Mouse (Mus musculus) limb, embryonic 12.5 days (tissue): Measurements from ENCODE around the gene Nkx6-2. TPM values are rescaled to one million over a fixed set of nuclear protein-coding genes. Genes with fewer than 3 reads are reported as not detected.

Experiments used
- ATAC-seq: fragments of 200-750 bp; cut with Nextera tagmentation; 2 replicates; pipeline ENCODE4 v1.8.0; 2017; ENCODE audit warnings: low read depth, moderate TSS enrichment; ENCODE audit not compliant: insufficient number of reproducible peaks, insufficient read depth, low FRiP score, low TSS enrichment
- H3K27ac ChIP-seq: fragments of 300-500 bp; sonication (generic); 2 replicates; pipeline ENCODE4 v1.5.1; 2016; ENCODE audit warnings: mild to moderate bottlenecking, moderate library complexity
- H3K27me3 ChIP-seq: fragments of 300-500 bp; sonication (generic); 2 replicates; pipeline ENCODE4 v1.6.1; 2016; ENCODE audit warnings: mild to moderate bottlenecking, moderate library complexity
- H3K36me3 ChIP-seq: fragments of 300-500 bp; sonication (generic); 2 replicates; pipeline ENCODE4 v1.6.1; 2016; ENCODE audit warnings: mild to moderate bottlenecking, moderate library complexity
- H3K4me1 ChIP-seq: fragments of 300-500 bp; sonication (generic); replicated peaks from 2 replicates; pipeline ENCODE4 v1.6.1; 2016
- H3K4me2 ChIP-seq: fragments of 300-500 bp; sonication (generic); 2 replicates; pipeline ENCODE4 v1.6.1; 2016; ENCODE audit warnings: mild to moderate bottlenecking, moderate library complexity
- H3K4me3 ChIP-seq: fragments of 300-500 bp; sonication (generic); replicated peaks from 2 replicates; pipeline ENCODE4 v1.5.1; 2016; ENCODE audit warnings: mild to moderate bottlenecking
- H3K9ac ChIP-seq: fragments of 300-500 bp; sonication (generic); replicated peaks from 2 replicates; pipeline ENCODE4 v1.6.1; 2016; ENCODE audit warnings: mild to moderate bottlenecking, moderate library complexity
- H3K9me3 ChIP-seq: fragments of 300-500 bp; sonication (generic); 2 replicates; pipeline ENCODE4 v1.6.1; 2016; ENCODE audit warnings: mild to moderate bottlenecking, moderate library complexity
- WGBS: fragments of 180-500 bp; shearing (Covaris S2); methylation state at CpG from one replicate; pipeline ENCODE4 v1.1.7; 2016; 5-methylcytosine and 5-hydroxymethylcytosine counted together
- polyA plus RNA-seq: library from polyadenylated mRNA; unstranded; fragments of >200 nt; fragmentation: Nextera tagmentation; extraction: Ambion mirVana; gene quantifications from 2 replicates; pipeline ENCODE4 v1.2.1, GENCODE M21; 2016

Gene Nkx6-2
- polyA plus RNA-seq, 1 experiment from 2014 or later, result not detected

GRCm38 (mm10) chr7:139565998-139566397, 16.6 kb downstream of the Nkx6-2 start:
- Histone ChIP-seq H3K4me3 (no peak overlapping the region), H3K9me3 (no peaks in the 10 kb centered on the region), H3K4me2 (no peak overlapping the region), H3K4me1 (no peaks in the 10 kb centered on the region), H3K36me3 (peaks cover 21% of the 10 kb centered on the region; the same call in 1 of the 2 replicates), H3K9ac (no peak overlapping the region), H3K27ac (no peak overlapping the region), H3K27me3 (no peaks in the 10 kb centered on the region)
- WGBS, result 89% methylated on average over 6 of the region's 6 CpGs
- no peak for ATAC-seq

- no peaks in the 10 kb centered on the region for H3K9me3 ChIP-seq
- no peaks in the 10 kb centered on the region for H3K27me3 ChIP-seq
- H3K4me1 ChIP-seq, result no peaks in the 10 kb centered on the region
- H3K36me3 ChIP-seq, result peaks cover 29% of the 10 kb centered on the region; the same call in 1 of the 2 replicates
- no peak overlapping the region for H3K4me2 ChIP-seq
- WGBS, result 84% methylated on average over 2 of the region's 2 CpGs
- no peak for ATAC-seq
- H3K9ac ChIP-seq, result no peak overlapping the region
- no peak overlapping the region for H3K27ac ChIP-seq
- H3K4me3 ChIP-seq, result no peak overlapping the region
Measured at GRCm38 (mm10) chr7:139564161-139564560, 18.4 kb downstream of the Nkx6-2 start.

- Histone ChIP-seq H3K27ac (no peak overlapping the region), H3K9me3 (no peaks in the 10 kb centered on the region), H3K4me3 (no peak overlapping the region), H3K36me3 (peaks cover 31% of the 10 kb centered on the region), H3K9ac (no peak overlapping the region), H3K4me2 (no peak overlapping the region), H3K4me1 (no peaks in the 10 kb centered on the region), H3K27me3 (no peaks in the 10 kb centered on the region)
- no peak for ATAC-seq
- 73% methylated on average over 4 of the region's 4 CpGs for WGBS
Measured at GRCm38 (mm10) chr7:139563425-139563824, 19.2 kb downstream of the Nkx6-2 start.

- no peak for ATAC-seq
Measured at GRCm38 (mm10) chr7:139559659-139560058, 22.9 kb downstream of the Nkx6-2 start.

GRCm38 (mm10) chr7:139556746-139557526, 25.7 kb downstream of the Nkx6-2 start:
- Histone ChIP-seq H3K36me3 (peaks cover 12% of the 10 kb centered on the region), H3K4me2 (no peak overlapping the region), H3K9ac (no peak overlapping the region), H3K9me3 (no peaks in the 10 kb centered on the region), H3K4me1 (no peaks in the 10 kb centered on the region), H3K27ac (no peak overlapping the region), H3K27me3 (no peaks in the 10 kb centered on the region), H3K4me3 (no peak overlapping the region)
- no peak for ATAC-seq
- 40% methylated on average over 10 of the region's 10 CpGs for WGBS

More at GRCm38 (mm10) chr7:139559659-139560058, 22.9 kb downstream of the Nkx6-2 start:
- Histone ChIP-seq H3K9me3 (no peaks in the 10 kb centered on the region), H3K36me3 (peaks cover 13% of the 10 kb centered on the region), H3K4me3 (no peak overlapping the region), H3K9ac (no peak overlapping the region), H3K27me3 (no peaks in the 10 kb centered on the region), H3K4me2 (no peak overlapping the region), H3K4me1 (no peaks in the 10 kb centered on the region), H3K27ac (no peak overlapping the region)
- 90% methylated on average over 10 of the region's 10 CpGs for WGBS

- no peaks in the 10 kb centered on the region for H3K4me1 ChIP-seq
- H3K27ac ChIP-seq, result no peak overlapping the region
- 71% methylated on average over 5 of the region's 5 CpGs for WGBS
- no peak for ATAC-seq
- H3K27me3 ChIP-seq, result no peaks in the 10 kb centered on the region
- H3K9ac ChIP-seq, result no peak overlapping the region
- no peak overlapping the region for H3K4me3 ChIP-seq
- no peaks in the 10 kb centered on the region for H3K9me3 ChIP-seq
- H3K4me2 ChIP-seq, result no peak overlapping the region
- peaks cover 12% of the 10 kb centered on the region for H3K36me3 ChIP-seq
Measured at GRCm38 (mm10) chr7:139556331-139556730, 26.3 kb downstream of the Nkx6-2 start.

GRCm38 (mm10) chr7:139551519-139551918, 31.1 kb downstream of the Nkx6-2 start:
- Histone ChIP-seq H3K27ac (no peak overlapping the region), H3K9me3 (no peaks in the 10 kb centered on the region), H3K4me1 (no peaks in the 10 kb centered on the region), H3K36me3 (no peaks in the 10 kb centered on the region), H3K4me2 (no peak overlapping the region), H3K9ac (no peak overlapping the region), H3K4me3 (no peak overlapping the region), H3K27me3 (no peaks in the 10 kb centered on the region)
- no peak for ATAC-seq
- 95% methylated on average over 2 of the region's 2 CpGs for WGBS

GRCm38 (mm10) chr7:139550086-139550783, 32.4 kb downstream of the Nkx6-2 start:
- H3K27me3 ChIP-seq, result no peaks in the 10 kb centered on the region
- peaks cover 3% of the 10 kb centered on the region for H3K4me1 ChIP-seq
- ATAC-seq, result no peak
- WGBS, result 86% methylated on average over 3 of the region's 3 CpGs
- no peak overlapping the region for H3K27ac ChIP-seq
- no peaks in the 10 kb centered on the region for H3K9me3 ChIP-seq
- H3K4me3 ChIP-seq, result no peak overlapping the region
- no peak overlapping the region for H3K4me2 ChIP-seq
- no peak overlapping the region for H3K9ac ChIP-seq
- no peaks in the 10 kb centered on the region for H3K36me3 ChIP-seq

GRCm38 (mm10) chr7:139547325-139547724, 35.3 kb downstream of the Nkx6-2 start:
- ATAC-seq, result no peak
- peaks cover 10% of the 10 kb centered on the region for H3K4me1 ChIP-seq

GRCm38 (mm10) chr7:139544706-139545625, 37.6 kb downstream of the Nkx6-2 start:
- Histone ChIP-seq H3K4me1 (peaks cover 10% of the 10 kb centered on the region), H3K4me2 (no peak overlapping the region), H3K9me3 (no peaks in the 10 kb centered on the region), H3K27ac (no peak overlapping the region), H3K27me3 (no peaks in the 10 kb centered on the region), H3K9ac (no peak overlapping the region), H3K36me3 (peaks cover 17% of the 10 kb centered on the region; the same call in 1 of the 2 replicates), H3K4me3 (no peak overlapping the region)
- ATAC-seq, result no peak
- WGBS, result 71% methylated on average over 12 of the region's 12 CpGs

More at GRCm38 (mm10) chr7:139547325-139547724, 35.3 kb downstream of the Nkx6-2 start:
- no peaks in the 10 kb centered on the region for H3K27me3 ChIP-seq
- peaks cover 9% of the 10 kb centered on the region; the same call in 1 of the 2 replicates for H3K36me3 ChIP-seq
- no peak overlapping the region for H3K9ac ChIP-seq
- no peaks in the 10 kb centered on the region for H3K9me3 ChIP-seq
- 92% methylated on average over 2 of the region's 2 CpGs for whole genome bisulfite sequencing
- no peak overlapping the region for H3K4me3 ChIP-seq
- H3K27ac ChIP-seq, result no peak overlapping the region
- no peak overlapping the region for H3K4me2 ChIP-seq

- H3K4me1 ChIP-seq, result peaks cover 10% of the 10 kb centered on the region
- H3K9ac ChIP-seq, result no peak overlapping the region
- 85% methylated on average over 6 of the region's 6 CpGs for WGBS
- ATAC-seq, result no peak
- H3K9me3 ChIP-seq, result no peaks in the 10 kb centered on the region
- peaks cover 17% of the 10 kb centered on the region; the same call in 1 of the 2 replicates for H3K36me3 ChIP-seq
- no peak overlapping the region for H3K4me3 ChIP-seq
- H3K27ac ChIP-seq, result no peak overlapping the region
- no peaks in the 10 kb centered on the region for H3K27me3 ChIP-seq
- H3K4me2 ChIP-seq, result no peak overlapping the region
Measured at GRCm38 (mm10) chr7:139541422-139541821, 41.2 kb downstream of the Nkx6-2 start.
